8 mouse cellular contexts compared by ENCODE assay signal in genomic region chr4:107348529-107349310, GRCm38 (mm10). TPM values are rescaled to one million over a fixed set of nuclear protein-coding genes. Genes with fewer than 3 reads are reported as not detected.
DNase-seq lines count a peak whose midpoint lies in the region; ATAC-seq and TF ChIP-seq lines count a peak whose summit lies in the region.

No protein-coding gene starts in this region.

- TF ChIP-seq CTCF in midbrain, postnatal 0 days (IDR thresholded peaks at IDR 0.05): no peak

- no peaks in the 10 kb centered on the region for H3K9me3 ChIP-seq in liver, embryonic 11.5 days (ENCODE audit: control insufficient read depth, low read length)
- H3K9me3 ChIP-seq in liver, embryonic 16.5 days (replicated peaks; ENCODE audit: control insufficient read depth, low read length): no peaks in the 10 kb centered on the region
- no peaks in the 10 kb centered on the region for H3K9me3 ChIP-seq in midbrain, postnatal 0 days (ENCODE audit: low read length)

- H3K4me3 ChIP-seq in liver, embryonic 11.5 days (ENCODE audit: low read depth, low read length): no peak overlapping the region
- H3K4me3 ChIP-seq in liver, embryonic 16.5 days (ENCODE audit: low read depth, low read length): no peak overlapping the region
- no peak overlapping the region for H3K4me3 ChIP-seq in midbrain, postnatal 0 days (ENCODE audit: low read depth, low read length)

- no peak overlapping the region for H3K4me2 ChIP-seq in liver, embryonic 11.5 days
- no peak overlapping the region for H3K4me2 ChIP-seq in liver, embryonic 16.5 days (ENCODE audit: low read depth, low read length)
- no peak overlapping the region for H3K4me2 ChIP-seq in midbrain, postnatal 0 days (ENCODE audit: low read depth, low read length, poor library complexity, severe bottlenecking)

- H3K4me1 ChIP-seq in liver, embryonic 11.5 days (replicated peaks; ENCODE audit: control insufficient read depth, insufficient read depth, low read length): peaks cover 2% of the 10 kb centered on the region; the same call in 1 of the 2 replicates
- no peaks in the 10 kb centered on the region for H3K4me1 ChIP-seq in liver, embryonic 16.5 days (ENCODE audit: control insufficient read depth, low read depth, low read length)
- no peaks in the 10 kb centered on the region for H3K4me1 ChIP-seq in midbrain, postnatal 0 days (ENCODE audit: insufficient read depth, low read length)

- peak; percentile 22 to 46 for DNase-seq in cerebellum, postnatal 14 days
- no peak for DNase-seq in cerebellum, adult 9-10 months
- no peak for DNase-seq in liver, embryonic 11.5 days (ENCODE audit: low spot score)
- no peak for DNase-seq in liver
- DNase-seq in midbrain, postnatal 0 days (ENCODE audit: low spot score): peak; percentile 34
- DNase-seq in adrenal gland, postnatal 10 days: no peak
- DNase-seq in MN1 (ENCODE audit: low spot score): no peak

- H3K27ac ChIP-seq in liver, embryonic 11.5 days (ENCODE audit: low read depth, low read length): no peak overlapping the region
- H3K27ac ChIP-seq in liver, embryonic 16.5 days (ENCODE audit: low read length): no peak overlapping the region
- H3K27ac ChIP-seq in midbrain, postnatal 0 days (ENCODE audit: low read depth, low read length): no peak overlapping the region

- WGBS in liver, embryonic 11.5 days: 74% methylated on average over 20 of the region's 20 CpGs
- 70% methylated on average over 20 of the region's 20 CpGs for WGBS in liver, embryonic 16.5 days (ENCODE audit: insufficient replicate concordance)
- WGBS in midbrain, postnatal 0 days: 52% methylated on average over 20 of the region's 20 CpGs

- no peaks in the 10 kb centered on the region for H3K27me3 ChIP-seq in liver, embryonic 11.5 days (replicated peaks; ENCODE audit: control insufficient read depth, insufficient read depth, low read length)
- no peaks in the 10 kb centered on the region for H3K27me3 ChIP-seq in liver, embryonic 16.5 days (ENCODE audit: control insufficient read depth, insufficient read depth, low read depth, low read length)
- no peaks in the 10 kb centered on the region for H3K27me3 ChIP-seq in midbrain, postnatal 0 days (ENCODE audit: insufficient read depth, low read length)

- 0 out of 2 replicates have a peak, but pooled peaks have one; percentile 29 for ATAC-seq in liver, embryonic 11.5 days (replicated peaks; ENCODE audit: low FRiP score)
- ATAC-seq in liver, embryonic 16.5 days (ENCODE audit: low read depth): 0 out of 2 replicates have a peak, but pooled peaks have one; percentile 13
- no peak for ATAC-seq in midbrain, postnatal 0 days (ENCODE audit: low FRiP score)

- no peaks in the 10 kb centered on the region for H3K36me3 ChIP-seq in liver, embryonic 11.5 days (ENCODE audit: control insufficient read depth, insufficient read depth, low read length)
- no peaks in the 10 kb centered on the region for H3K36me3 ChIP-seq in liver, embryonic 16.5 days (ENCODE audit: control insufficient read depth, insufficient read depth)
- H3K36me3 ChIP-seq in midbrain, postnatal 0 days (ENCODE audit: insufficient read depth, low read length): peaks cover 10% of the 10 kb centered on the region; the same call in 1 of the 2 replicates

- H3K9ac ChIP-seq in liver, embryonic 11.5 days (ENCODE audit: low read depth, low read length): 0 out of 2 replicates have a peak overlapping the region, but pooled peaks have one; percentile 22
- H3K9ac ChIP-seq in liver, embryonic 16.5 days (ENCODE audit: low read depth, low read length): no peak overlapping the region
- no peak overlapping the region for H3K9ac ChIP-seq in midbrain, postnatal 0 days (replicated peaks; ENCODE audit: low read length, poor library complexity, severe bottlenecking)

RNA-seq across cellular contexts. Expression of gene Ndc1, which starts 18.9 kb away (rescaled TPM):
- 47.4 and 53.2 TPM in 2 replicates for polyA plus RNA-seq in liver, embryonic 11.5 days (2014; fragmentation: Nextera tagmentation; extraction: Ambion mirVana)
- polyA plus RNA-seq in liver, embryonic 16.5 days (2015; fragmentation: Nextera tagmentation; extraction: Ambion mirVana): 13.0 and 13.1 TPM in 2 replicates
- total RNA-seq in midbrain, postnatal 0 days (2014; rRNA removed): 32.2 and 36.8 TPM in 2 replicates
- 20.1 and 21.5 TPM in 2 replicates for polyA plus RNA-seq in midbrain, postnatal 0 days (2015; fragmentation: Nextera tagmentation; extraction: Ambion mirVana)
- 10 to 100 TPM; 15.2 to 16.9 TPM for total RNA-seq in adrenal gland, postnatal 10 days (2021)

RNA-seq across cellular contexts. Expression of gene Yipf1, which starts 34.6 kb away (rescaled TPM):
- 39.0 and 45.5 TPM in 2 replicates for polyA plus RNA-seq in liver, embryonic 11.5 days (2014; fragmentation: Nextera tagmentation; extraction: Ambion mirVana)
- 21.6 and 22.4 TPM in 2 replicates for polyA plus RNA-seq in liver, embryonic 16.5 days (2015; fragmentation: Nextera tagmentation; extraction: Ambion mirVana)
- total RNA-seq in midbrain, postnatal 0 days (2014; rRNA removed): 53.3 and 58.5 TPM in 2 replicates
- polyA plus RNA-seq in midbrain, postnatal 0 days (2015; fragmentation: Nextera tagmentation; extraction: Ambion mirVana): 58.9 and 60.8 TPM in 2 replicates
- total RNA-seq in adrenal gland, postnatal 10 days (2021): 10 to 100 TPM; 49.3 to 52.6 TPM

RNA-seq across cellular contexts. Expression of gene Dio1, which starts 41.8 kb away (rescaled TPM):
- 0.12 TPM in 1 of 2 replicates, not detected in the other for polyA plus RNA-seq in liver, embryonic 11.5 days (2014; fragmentation: Nextera tagmentation; extraction: Ambion mirVana)
- 0.08 and 0.15 TPM in 2 replicates for polyA plus RNA-seq in liver, embryonic 16.5 days (2015; fragmentation: Nextera tagmentation; extraction: Ambion mirVana)
- total RNA-seq in midbrain, postnatal 0 days (2014; rRNA removed): not detected in 2 replicates
- polyA plus RNA-seq in midbrain, postnatal 0 days (2015; fragmentation: Nextera tagmentation; extraction: Ambion mirVana): not detected in 2 replicates
- total RNA-seq in adrenal gland, postnatal 10 days (2021): 10 to 100 TPM in 1 of 2 experiments, 1 to 10 TPM in 1; 9.1 to 12.2 TPM

Comparison
In these comparisons a context has a peak if more than half of its experiments do, and no peak if none do; other contexts are left out.
1. DNase-seq: peak in cerebellum, postnatal 14 days (2 of 2) and midbrain, postnatal 0 days (single experiment); none in cerebellum, adult 9-10 months (single experiment), liver, embryonic 11.5 days (single experiment), liver (single experiment), adrenal gland, postnatal 10 days (single experiment) and MN1 (single experiment).